Mouse (Mus musculus): Measurements from ENCODE around the gene Slc13a4.

Gene Slc13a4

DNA sequence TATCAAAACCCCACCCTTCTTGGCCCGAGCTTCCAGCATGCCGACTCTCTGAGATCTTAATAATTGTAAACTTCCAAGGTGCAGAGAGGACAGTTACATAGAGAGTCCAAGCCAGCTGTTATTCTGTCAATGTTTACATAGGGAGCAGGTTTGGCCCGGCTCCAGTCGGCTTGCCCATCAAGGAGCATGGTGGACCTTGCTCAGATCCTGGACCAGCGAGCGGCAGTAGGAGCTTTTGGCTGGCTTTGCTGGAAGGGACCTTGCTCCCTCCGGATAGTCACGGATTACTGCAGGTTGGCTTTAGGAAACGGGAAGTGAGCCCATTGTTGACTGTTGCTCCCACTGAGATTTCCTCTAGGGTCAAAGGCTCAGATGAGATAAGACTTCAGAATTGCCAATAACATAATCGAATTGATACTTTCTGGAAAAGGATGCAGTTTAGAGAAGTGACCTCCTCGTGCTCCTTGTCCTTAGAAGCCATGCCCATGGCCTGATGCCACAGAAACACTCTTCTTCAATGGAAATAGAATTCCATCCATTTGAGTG lies 4.5 kb downstream of the Slc13a4 start:
- no peak for DNase-seq (ENCODE audit: low read depth, low spot score)

DNA sequence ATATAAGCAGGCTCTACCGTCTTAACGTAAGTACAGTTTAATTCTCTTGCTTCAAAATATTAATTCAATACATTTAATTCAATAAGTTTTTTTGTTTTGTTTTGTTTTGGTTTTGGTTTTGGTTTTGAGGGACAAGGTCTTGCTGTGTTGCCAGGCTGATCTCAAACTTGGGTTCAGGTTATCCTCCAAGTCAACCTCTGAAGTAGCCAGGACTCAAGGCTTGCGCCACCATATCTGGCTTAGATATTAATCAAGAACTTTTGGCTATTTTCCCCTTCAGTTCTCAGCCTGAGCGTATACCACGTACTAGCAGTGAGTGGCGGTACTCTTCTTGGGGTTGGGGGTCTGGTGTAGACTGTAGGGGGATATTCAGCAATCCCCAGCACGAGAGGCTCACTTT lies 5.3 kb downstream of the Slc13a4 start:
- DNase-seq (ENCODE audit: low read depth, low spot score): no peak

DNA sequence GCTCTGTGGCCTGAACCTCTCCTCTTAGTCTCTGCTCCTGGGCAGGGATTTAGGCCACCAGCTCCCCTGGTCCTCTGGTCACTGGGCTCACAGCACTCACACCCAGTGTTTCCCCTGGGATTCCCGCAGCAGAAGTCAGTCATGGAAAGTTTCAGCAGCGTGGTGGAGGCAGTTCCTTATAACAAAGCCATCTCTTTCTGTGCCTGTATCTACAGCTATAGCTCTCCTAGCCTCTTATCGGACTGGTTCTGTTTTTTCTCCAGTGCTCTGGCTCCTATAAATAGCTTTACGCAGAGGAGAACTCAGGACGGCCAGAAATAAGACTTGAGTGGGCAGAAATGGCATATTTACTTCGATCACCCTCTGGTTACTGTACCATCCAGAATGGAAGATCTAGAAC lies 9.6 kb downstream of the Slc13a4 start:
- no peak for DNase-seq (ENCODE audit: low read depth, low spot score)

DNA sequence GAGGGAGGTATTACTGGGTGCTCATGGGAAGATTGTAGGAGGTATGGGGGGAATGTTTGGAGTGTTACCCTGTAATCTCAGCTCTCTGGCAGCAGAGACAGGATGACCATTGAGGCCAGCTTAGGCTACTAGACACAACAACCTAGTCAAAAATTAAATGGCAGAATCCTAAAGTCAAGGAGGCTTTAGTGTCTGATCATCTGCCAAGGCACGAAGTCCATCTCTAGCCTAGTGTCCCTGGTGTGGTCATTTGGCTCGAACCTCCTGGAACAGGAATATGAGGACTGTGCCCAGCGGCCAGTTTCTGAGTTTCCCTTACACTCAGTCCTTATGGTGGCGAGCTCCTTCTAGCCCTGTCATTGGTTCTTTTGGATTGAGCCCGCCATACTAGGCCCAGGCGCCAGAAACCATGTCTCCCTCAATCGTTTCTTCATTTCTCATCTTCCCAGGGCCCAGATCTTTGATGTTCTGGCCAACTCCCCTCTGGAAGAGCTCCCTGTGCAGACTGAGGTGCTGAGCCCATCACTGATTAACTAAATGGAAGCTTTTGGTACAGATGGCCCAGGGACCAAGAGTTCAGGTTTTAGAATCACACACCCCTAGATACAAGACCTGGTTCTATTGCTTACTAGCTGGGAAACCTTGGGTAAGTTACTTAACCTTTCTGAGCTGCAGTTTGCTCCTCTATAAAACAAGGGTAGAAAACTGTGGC lies 10.3 kb downstream of the Slc13a4 start:
- DNase-seq (ENCODE audit: low read depth, low spot score): no peak

DNA sequence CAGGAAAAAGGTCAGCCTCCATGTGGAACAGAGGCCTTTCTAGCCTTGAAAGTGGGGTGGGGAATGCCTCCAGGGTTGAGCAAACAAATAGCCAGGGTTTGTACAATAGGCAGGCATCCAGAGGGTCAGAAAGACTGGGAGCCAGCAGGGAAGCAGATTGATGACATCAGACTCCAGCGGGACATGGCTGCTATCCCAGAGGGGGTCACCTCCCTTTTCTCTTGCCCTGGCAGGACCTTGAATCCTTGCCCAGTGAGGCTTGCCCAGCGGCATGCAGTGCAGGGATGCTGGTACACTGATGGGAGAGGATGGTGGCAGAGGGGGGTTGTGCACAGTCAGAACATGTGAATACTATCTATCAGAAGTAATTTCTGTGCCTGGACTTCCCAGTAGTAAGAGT lies 10.9 kb downstream of the Slc13a4 start:
- peak; percentile 46 for DNase-seq (ENCODE audit: low read depth, low spot score)

DNA sequence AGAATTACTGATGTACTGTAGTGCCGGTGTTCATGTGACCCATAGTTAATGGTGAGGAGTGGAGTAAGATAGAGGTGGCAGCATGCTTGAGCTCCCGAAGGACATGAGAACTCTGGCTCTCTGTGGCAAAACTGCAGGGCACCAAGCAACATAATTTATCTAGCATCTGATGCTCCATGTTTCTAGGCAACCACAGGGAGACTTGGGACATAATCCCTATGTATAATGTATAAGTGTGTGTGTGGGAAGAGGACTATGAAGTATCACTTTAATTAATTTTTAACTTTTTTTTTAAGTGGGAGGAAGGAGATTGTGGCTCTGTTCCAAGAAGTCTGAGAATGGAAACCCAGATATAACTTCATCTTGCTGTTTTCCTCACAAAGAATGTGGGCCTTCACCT lies 13.0 kb downstream of the Slc13a4 start:
- no peak for DNase-seq (ENCODE audit: low read depth, low spot score)

DNA sequence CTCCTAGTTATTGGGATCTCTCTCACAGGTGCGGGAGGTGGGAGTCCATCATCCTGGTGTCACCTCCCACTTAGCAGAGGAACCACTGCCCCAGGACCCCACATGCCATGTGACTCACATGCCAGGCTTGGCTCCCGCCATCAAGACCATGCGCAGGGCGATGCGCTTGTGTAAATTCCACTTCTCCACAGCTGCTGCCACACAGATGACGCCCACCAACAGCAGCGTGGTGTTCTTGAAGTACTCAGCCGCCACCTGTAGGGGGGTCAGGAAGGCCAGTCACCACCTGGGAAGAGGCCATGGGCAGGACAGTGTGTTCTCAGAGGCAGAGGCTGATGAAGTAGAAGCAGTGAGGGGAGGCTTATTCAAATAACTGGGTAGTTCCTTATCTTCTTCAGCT lies 18.3 kb downstream of the Slc13a4 start:
- no peak for DNase-seq (ENCODE audit: low read depth, low spot score)

DNA sequence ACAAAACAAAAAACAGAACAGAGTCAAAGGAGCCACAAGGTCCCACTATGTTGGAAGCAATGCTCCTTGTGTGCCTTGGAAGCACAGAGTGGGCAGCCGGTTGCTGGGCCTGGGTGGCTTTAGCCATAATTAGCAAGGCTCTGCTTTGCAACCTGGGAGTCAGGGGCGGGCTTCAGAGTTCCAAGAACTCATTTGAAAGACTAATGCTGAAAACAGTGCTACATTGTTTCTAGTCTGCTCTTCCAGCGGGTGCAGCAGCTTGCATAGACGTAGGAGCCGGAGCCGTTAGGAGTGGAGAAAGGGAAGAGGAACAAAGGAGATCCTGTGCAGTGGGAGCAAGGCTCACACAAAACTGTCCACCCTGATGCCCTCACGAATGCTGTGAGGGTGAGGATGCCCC lies 19.0 kb downstream of the Slc13a4 start:
- no peak for DNase-seq (ENCODE audit: low read depth, low spot score)

DNA sequence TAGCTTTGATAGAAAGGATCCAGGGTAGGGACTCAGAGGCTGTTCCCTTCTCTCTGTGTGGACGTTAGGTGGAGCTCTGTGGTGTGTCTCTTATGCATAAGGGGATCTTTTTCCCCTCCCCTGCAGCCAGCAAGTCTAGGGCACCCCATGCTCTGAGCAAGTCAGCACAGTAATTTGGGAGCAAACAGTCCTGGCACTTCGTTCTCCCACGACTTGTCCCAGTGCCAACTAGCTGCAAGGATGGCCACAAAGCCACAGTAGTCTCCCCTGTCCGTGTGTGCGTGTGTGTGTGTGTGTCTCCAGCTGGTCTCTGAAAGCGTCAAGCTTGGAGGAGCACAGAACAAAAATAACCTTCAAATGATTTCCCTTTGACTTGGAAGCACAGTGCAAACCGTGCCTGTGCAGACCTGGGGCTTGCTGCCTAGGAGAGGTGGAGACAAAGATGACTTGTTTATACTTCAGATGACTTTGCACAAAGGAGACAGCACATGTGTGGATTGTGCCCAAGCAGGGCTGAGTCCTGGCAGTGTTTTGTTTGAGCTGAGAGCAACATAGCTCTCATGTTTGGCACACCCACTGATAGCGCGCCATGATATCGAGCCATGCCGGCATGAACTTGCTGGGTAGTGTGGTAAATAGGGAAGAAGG lies 19.7 kb downstream of the Slc13a4 start:
- no peak for DNase-seq (ENCODE audit: low read depth, low spot score)

DNA sequence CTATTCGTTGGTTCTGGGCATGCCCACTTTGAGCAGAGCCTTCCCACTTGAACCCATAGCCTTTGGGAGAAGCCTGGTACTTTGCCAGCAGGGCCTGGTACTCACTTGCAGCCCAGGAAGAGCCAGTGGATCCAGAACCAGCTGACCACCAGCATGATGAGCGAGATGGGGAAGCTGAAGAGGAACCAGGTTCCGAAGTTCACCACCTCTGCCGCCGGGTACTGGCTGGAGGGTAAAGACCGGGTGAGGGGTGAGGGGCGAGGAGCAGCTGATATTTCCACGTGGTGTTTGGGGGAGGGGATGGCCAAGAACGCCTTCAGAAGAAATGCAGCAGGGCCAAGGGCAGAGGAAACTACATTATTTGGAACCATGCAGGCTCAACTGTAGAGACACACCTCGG lies 28.6 kb downstream of the Slc13a4 start:
- no peak for DNase-seq (ENCODE audit: low read depth, low spot score)

DNA sequence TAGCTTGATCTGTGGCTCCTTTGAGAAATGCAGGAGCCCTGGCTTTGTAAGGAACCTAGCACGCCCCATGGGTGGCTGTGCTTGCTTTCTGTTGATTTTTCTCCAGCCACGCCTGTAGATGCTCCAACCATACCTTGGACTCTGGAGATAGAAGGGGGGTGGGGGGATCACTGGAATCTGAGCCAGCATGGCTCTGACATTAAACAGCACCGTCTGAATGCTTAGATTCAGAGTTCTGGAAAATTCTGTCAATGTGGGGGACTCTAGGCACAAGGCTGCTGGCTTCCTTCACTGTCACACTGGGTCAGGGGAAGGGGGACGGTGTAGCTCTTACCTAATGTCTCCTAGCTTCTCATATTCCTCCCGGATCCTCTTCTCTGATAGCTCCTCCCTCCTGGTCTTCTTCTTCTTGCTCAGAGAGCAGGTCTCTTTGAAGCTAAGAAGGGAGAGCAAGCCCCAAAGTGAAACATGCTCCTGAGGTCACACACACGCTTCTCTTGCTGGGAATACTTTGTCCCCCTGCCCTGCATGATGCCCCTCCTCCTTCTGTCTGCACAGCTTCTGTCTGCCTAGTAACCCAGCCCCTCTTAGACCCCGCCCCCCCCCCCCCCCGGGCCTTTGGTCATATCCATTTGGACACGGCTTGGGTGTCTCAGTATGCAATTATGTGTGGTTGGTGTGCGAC lies 29.9 kb downstream of the Slc13a4 start:
- no peak for DNase-seq (ENCODE audit: low read depth, low spot score)

DNA sequence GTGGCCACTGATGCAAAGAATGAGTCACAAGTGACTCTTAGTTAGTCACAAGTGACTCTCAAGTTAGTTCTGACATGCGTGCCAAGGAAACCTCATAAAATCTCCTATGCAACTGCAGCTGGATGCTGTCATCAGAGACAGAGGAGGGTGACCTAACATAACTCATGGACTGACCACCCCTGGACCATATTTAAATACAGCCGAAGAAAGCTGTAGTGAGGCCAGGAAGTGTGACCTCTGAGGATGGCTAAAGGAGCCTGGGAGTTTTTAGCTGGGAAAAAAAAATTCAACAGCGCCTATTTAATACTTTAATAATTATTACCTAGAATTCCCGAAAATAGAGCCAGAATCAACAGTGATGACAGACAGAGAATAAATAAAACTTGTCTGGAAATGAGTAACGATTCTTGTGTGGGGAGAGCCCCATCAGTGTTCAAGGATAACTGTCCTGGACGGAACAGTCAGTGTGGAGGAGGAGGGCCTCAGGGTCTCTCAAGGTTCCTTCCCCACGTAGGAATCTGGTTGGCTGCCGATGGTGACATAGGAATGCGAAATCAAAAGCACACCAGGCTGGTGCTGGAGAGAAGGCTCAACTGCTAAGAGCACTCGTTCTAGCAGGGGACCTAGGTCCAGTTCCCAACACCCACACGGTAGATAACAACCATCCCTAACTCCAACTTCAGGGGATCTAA lies 34.4 kb downstream of the Slc13a4 start:
- peak; percentile 96 for DNase-seq (ENCODE audit: low read depth, low spot score)

DNA sequence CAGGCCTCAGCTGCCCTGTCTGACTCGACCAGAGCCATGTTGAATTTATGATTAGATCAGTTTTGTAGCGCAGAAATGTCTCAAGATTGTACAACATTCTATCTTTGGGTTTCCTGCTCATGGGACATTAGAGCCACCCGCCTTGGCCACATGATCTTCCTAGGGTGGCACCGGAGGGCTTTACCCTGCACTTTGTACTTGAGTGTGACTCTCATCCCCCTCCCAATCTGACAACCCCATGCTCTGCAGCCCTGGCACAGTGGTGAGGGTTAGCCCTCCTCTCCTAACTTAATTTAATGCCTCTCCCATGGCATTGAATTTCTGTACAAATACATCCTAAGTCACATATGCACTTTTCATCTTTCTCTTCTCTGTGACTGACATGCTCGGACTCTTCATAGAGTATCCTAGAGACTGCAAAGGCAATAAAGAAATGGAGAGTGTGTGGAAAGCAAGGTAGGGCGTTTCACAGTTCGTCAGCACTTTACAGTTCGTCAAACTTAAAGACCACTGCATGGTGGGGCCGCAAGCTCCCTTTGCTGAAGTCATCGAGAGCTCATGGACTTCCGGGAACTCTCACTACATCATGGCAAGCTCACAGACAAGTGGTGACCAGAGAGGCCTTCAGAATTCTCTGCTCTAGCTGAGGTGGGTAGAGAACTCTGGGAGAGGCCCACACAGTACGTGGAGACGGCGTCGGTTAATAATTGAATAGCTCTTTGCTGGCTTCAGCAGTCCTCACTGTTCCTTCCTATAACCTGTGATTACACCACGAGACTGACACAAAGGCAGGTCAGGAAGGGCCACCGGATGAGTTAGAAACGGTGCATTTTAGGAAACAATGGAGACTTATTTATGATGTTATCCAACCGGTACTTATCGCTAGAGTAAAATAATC lies 35.8 kb downstream of the Slc13a4 start:
- DNase-seq (ENCODE audit: low read depth, low spot score): no peak

DNA sequence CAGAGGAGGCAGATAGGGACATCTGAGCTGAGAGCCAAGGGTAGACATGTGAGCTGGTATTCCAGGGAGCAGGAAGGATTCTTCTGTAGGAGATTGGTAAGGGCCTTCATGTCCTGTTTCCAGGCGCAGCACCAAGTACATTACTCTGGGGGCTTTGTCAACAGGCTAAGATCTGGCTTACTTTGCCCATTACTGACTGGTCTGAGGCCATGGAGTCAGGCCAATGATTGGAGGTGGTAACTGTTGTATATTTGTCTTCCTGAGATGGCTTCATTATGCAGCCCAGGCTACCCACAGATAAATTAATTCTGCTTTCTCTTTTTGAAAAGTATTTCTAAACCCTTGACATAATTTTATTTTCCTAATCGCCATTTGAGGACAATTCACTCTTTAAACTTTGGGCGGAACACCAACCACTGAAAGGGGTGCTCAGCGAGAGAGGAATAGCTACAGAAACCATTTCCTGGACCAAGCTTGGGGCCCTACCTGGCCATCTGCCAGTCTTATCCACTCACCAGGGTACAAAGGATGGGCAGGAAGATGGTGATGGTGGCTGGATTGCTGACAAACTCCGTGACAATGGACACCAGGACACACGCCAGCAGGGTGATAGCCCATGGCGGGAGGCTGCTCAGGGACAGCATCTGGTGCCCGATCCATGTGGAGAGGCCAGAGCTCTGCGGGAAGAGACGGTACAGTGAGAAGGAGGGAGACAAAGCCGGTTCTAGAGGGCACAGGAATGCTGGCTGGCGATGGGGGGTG lies 36.7 kb downstream of the Slc13a4 start:
- no peak for DNase-seq (ENCODE audit: low read depth, low spot score)

DNA sequence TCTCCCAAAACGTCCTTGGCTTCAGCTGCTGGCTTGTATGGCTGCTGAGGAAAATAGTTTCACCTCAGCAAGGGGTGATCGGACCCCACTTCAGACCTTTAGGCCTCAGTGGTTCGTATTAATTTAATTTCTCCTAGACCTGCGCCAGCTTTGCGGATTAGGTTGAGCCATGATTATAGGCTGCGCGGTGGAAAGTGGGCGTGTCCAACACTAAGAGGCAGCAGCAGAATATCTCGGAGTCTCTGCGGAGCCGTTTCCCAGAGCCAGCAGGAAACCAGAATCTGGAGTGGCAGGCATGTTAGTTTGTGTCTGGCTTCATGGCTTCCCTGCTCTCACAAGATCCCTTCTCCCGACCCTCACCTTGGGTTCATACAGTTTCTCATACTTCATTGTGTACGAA lies 38.3 kb downstream of the Slc13a4 start:
- DNase-seq (ENCODE audit: low read depth, low spot score): no peak

DNA sequence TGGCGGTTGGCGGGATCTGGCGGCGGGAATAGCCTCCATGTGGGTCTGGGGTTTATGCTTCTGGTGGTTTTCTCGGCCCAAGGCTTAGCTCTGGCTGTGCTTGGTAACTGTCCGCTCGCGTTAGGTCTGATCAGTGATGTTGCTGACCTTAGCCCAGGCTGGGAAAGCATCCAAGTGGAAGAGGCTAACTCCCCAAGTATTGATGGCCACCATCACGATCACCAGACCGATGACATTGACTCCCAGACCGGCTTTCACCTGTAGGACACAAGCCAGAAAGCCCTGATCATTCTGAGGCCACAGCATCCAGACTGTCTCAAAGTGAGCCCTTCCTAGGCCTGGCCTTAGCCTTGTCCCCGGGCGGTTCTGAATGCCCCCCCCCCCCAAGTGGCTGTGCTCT lies 39.2 kb downstream of the Slc13a4 start:
- DNase-seq (ENCODE audit: low read depth, low spot score): no peak

DNA sequence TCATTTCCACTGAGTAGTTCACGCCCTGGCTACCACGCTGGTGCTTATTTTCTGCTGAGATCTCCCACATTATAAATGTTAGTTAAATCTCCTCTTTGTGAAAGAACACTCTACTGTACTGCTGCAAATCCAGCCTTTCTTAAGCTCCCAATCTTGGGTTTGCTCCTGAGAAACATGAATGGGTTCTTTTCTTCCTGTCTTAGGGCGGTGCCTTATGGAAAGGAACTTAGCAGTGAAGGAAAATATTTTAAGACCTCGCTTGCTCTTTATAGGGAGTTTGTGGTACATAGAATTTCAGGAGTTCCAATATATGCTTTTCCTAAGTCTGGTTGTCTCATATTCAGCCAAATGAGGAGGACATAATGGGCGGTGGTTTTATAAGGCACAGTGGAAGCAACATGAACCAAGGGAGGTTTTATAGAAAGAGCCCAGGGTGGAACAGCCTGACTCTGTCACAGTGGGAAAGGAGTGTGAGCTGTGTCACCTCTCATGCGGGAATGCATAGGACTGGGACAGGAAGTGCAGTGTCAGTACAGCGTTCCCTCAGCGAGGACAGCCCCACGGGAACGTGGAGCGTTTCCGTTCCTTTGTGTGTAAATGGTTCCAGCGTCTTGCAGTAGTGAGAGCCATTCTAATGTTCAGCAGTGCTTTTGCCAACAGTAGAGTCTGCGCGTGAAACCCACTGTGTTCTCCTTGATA lies 42.2 kb downstream of the Slc13a4 start:
- no peak for DNase-seq (ENCODE audit: low read depth, low spot score)

DNA sequence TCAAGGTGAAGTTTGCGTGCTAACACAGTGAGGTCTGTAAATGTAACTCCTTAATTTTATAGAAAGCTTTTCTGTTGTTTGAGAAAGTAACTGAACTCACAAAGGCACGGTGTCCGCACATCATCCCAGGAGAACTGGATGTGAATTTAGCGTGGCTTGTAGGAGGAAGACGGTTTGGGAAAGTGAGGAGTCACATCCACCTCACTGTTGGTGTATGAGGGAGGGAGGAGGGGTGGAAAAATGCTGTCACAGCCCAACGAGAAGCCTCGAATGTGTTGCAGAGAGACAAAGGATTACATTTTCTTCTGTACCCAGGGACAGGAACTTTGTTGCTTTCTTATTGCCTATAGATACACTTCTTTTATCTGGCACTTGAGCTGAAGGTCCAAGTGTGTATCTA lies 47.4 kb downstream of the Slc13a4 start:
- DNase-seq (ENCODE audit: low read depth, low spot score): no peak

DNA sequence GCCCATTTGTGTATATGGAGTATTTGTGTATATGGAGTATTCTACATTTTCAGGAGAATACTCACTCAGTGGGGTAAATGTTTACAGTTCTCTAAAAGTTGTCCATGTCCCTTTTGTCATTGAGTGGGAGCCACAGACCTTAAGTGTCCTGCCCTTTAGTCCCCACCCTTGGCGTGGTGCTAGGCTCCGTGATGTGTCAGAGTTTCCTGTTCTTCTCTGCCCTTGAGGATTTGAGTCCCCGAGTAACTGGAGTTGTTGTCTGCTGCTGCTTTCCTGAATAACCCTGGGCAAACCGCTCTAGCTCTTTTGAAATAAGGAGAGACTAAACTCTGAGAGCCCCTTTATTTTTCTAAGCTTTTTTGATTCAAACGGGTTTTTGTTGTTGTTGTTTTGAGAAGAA lies 48.4 kb downstream of the Slc13a4 start:
- DNase-seq (ENCODE audit: low read depth, low spot score): no peak

DNA sequence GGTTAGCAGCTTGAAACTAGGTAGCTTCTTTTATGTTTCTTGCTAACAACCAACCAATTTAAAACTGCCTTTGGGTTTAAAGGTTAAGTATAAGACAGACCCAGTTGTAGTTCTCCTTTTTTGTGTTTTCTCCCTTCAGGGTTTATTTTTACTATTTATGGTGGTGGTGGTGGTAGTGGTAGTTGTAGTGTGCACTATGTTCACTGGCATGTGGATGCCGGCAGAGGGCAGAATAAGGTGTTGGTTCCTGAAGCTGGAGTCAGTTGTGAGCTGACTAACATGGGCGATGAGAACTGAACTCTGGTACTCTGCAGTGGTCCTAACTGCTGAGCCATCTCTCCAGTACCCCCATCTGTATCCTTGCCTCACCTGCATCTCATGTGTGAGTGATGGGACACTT lies 49.0 kb downstream of the Slc13a4 start:
- no peak for DNase-seq (ENCODE audit: low read depth, low spot score)
